Mouse (Mus musculus) kidney, postnatal 14 days (tissue): Measurements from ENCODE around the gene Galnt13.
"Not testable (repeated sequence)": the region's sequence is repeated elsewhere in the genome, so short reads cannot be mapped to it uniquely, and the experiment has no call there.

Experiments
- DNase-seq: peaks from one replicate; pipeline ENCODE4 v3.0.0; 2022; ENCODE audit warnings: mixed read lengths

Galnt13 gene

GRCm38 (mm10) chr2:54936369-54936768 lies 500.3 kb downstream of the Galnt13 start:
- no peak for DNase-seq

- no peak for DNase-seq
Measured at GRCm38 (mm10) chr2:54937306-54937705, 501.2 kb downstream of the Galnt13 start.

- DNase-seq, result no peak
Measured at GRCm38 (mm10) chr2:54938075-54938474, 502.0 kb downstream of the Galnt13 start.

- no peak for DNase-seq
Measured at GRCm38 (mm10) chr2:54943386-54943785, 507.3 kb downstream of the Galnt13 start.

- no peak for DNase-seq
Measured at GRCm38 (mm10) chr2:54983839-54984238, 547.7 kb downstream of the Galnt13 start.

- not testable (repeated sequence) for DNase-seq
Measured at GRCm38 (mm10) chr2:55022539-55022938, 586.4 kb downstream of the Galnt13 start.

- no peak for DNase-seq
Measured at GRCm38 (mm10) chr2:55034610-55035009, 598.5 kb downstream of the Galnt13 start.

GRCm38 (mm10) chr2:55065469-55066315 lies 629.6 kb downstream of the Galnt13 start:
- no peak for DNase-seq

GRCm38 (mm10) chr2:55085580-55085979 lies 649.5 kb downstream of the Galnt13 start:
- no peak for DNase-seq

GRCm38 (mm10) chr2:55088034-55088433 lies 651.9 kb downstream of the Galnt13 start:
- no peak for DNase-seq

- DNase-seq, result peak; percentile 2
Measured at GRCm38 (mm10) chr2:55090332-55090731, 654.2 kb downstream of the Galnt13 start.

GRCm38 (mm10) chr2:55091495-55091894 lies 655.4 kb downstream of the Galnt13 start:
- no peak for DNase-seq

GRCm38 (mm10) chr2:55099100-55099499 lies 663.0 kb downstream of the Galnt13 start:
- DNase-seq, result no peak

GRCm38 (mm10) chr2:55101279-55101678 lies 665.2 kb downstream of the Galnt13 start:
- DNase-seq, result peak; percentile 2

- DNase-seq, result no peak
Measured at GRCm38 (mm10) chr2:55103521-55103920, 667.4 kb downstream of the Galnt13 start.

GRCm38 (mm10) chr2:55107828-55108227 lies 671.7 kb downstream of the Galnt13 start:
- no peak for DNase-seq

- no peak for DNase-seq
Measured at GRCm38 (mm10) chr2:55153089-55153488, 717.0 kb downstream of the Galnt13 start.

- DNase-seq, result peak; percentile 17
Measured at GRCm38 (mm10) chr2:55164781-55165180, 728.7 kb downstream of the Galnt13 start.
